Mouse (Mus musculus): ENCODE measurements around the gene Znrd1as. TPM values are rescaled to one million over a fixed set of nuclear protein-coding genes. Genes with fewer than 3 reads are reported as not detected.

The Znrd1as gene
- polyA plus RNA-seq, 2 experiments: 5.8 to 5.9 TPM

DNA sequence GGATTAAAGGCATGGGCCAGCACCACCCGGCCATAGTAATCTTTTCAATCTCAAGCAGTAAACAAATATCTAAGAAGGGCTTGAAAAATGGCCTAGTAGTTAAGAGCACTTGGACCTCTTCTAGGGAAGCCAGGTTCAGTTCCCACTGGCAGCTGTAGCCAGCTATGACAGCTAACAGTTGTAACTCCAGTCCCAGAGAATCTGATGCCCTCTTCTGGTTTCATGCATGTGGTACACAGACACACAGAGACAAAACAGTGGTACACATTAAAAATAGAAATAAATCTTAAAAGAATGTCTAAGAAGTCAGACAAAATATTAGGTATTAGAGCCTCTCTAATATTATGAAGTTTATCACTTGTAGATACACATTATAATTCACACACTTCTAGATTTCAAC lies 2.7 kb downstream of the Znrd1as start:
- Histone ChIP-seq H3K9ac (ENCODE audit: low read depth, low read length, severe bottlenecking) (no peak overlapping the region), H3K4me1 (ENCODE audit: control insufficient read depth, insufficient read depth, low read length) (peaks cover 7% of the 10 kb centered on the region), H3K4me2 (replicated peaks; ENCODE audit: low read depth, low read length, severe bottlenecking) (no peak overlapping the region), H3K27me3 (ENCODE audit: control insufficient read depth, insufficient read depth, low read length) (no peaks in the 10 kb centered on the region), H3K9me3 (ENCODE audit: control insufficient read depth, low read length) (no peaks in the 10 kb centered on the region), H3K36me3 (ENCODE audit: control insufficient read depth, insufficient read depth, low read length) (peaks cover 8% of the 10 kb centered on the region; the same call in 1 of the 2 replicates), H3K4me3 (replicated peaks; ENCODE audit: low read length) (no peak overlapping the region), H3K27ac (replicated peaks; ENCODE audit: low read depth, low read length) (no peak overlapping the region)
- ATAC-seq (ENCODE audit: low FRiP score, low read depth): no peak
- WGBS: 83% methylated on average over 1 of the region's 1 CpGs
- no peak for DNase-seq (ENCODE audit: low spot score)
- TF ChIP-seq POLR2A (IDR thresholded peaks at IDR 0.05; ENCODE audit: borderline replicate concordance, extremely low read depth, insufficient read depth, insufficient read length): no peak

DNA sequence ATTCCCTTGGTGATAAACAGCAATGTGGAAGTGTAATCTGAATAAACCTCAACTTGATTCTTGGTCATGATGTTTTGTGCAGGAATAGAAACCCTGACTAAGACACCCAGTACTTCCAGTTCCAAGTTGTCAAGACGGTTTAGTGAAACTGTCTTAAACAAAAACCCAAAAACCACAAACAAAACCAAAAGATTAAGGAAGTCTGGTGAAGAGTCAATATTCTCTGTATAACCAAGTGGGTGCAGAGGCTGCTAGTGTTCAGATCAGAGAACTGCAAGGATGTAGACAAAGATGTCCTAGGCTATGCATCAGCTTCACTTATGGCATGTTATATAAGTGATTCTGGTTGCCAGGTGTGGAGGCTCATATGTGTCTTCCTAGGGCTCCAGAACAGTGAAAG lies 8.5 kb downstream of the Znrd1as start:
- ATAC-seq (ENCODE audit: low FRiP score, low read depth): no peak
- WGBS: 81% methylated on average over 1 of the region's 1 CpGs

DNA sequence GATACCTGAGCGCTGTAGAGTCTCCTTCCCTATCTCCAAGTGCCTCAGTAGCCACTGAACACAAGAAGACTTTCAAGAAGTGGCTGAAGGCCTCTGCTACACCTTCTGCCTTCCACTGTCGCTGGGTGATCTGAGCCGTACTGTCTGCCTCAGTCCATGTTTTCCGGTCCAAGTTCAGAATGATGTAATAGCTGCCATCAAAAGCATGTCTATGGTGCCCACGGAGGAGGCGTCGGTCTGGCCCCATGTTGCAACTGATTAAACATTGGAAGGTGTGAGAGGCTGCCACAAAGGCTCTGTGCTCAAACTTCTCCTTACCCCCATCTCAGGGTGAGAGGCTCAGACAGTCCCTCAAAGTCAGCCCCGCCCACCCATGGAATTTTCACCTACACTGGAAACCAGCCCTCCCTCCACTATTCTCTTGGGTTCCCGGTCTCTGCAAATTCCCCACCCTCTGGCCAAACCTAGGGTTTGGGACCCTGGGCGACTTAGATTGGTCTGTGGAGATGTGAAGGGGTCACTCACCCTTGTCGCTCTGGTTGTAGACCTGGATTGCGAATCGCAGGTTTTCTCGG lies 12.0 kb downstream of the Znrd1as start:
- H3K9me3 ChIP-seq (ENCODE audit: control insufficient read depth, low read length): no peaks in the 10 kb centered on the region
- no peaks in the 10 kb centered on the region for H3K4me1 ChIP-seq (ENCODE audit: control insufficient read depth, insufficient read depth, low read length)
- no peak overlapping the region for H3K4me2 ChIP-seq (replicated peaks; ENCODE audit: low read depth, low read length, severe bottlenecking)
- H3K36me3 ChIP-seq (ENCODE audit: control insufficient read depth, insufficient read depth, low read length): no peaks in the 10 kb centered on the region
- no peak for TF ChIP-seq POLR2A (IDR thresholded peaks at IDR 0.05; ENCODE audit: borderline replicate concordance, extremely low read depth, insufficient read depth, insufficient read length)
- no peak for ATAC-seq (ENCODE audit: low FRiP score, low read depth)
- WGBS: 80% methylated on average over 14 of the region's 14 CpGs
- no peaks in the 10 kb centered on the region for H3K27me3 ChIP-seq (ENCODE audit: control insufficient read depth, insufficient read depth, low read length)
- no peak overlapping the region for H3K9ac ChIP-seq (ENCODE audit: low read depth, low read length, severe bottlenecking)
- H3K27ac ChIP-seq (replicated peaks; ENCODE audit: low read depth, low read length): no peak overlapping the region
- no peak for DNase-seq (ENCODE audit: low spot score)
- H3K4me3 ChIP-seq (replicated peaks; ENCODE audit: low read length): no peak overlapping the region

More for the DNA sequence above, 8.5 kb downstream of the Znrd1as start:
- Histone ChIP-seq H3K27me3 (ENCODE audit: control insufficient read depth, insufficient read depth, low read length) (no peaks in the 10 kb centered on the region), H3K9me3 (ENCODE audit: control insufficient read depth, low read length) (no peaks in the 10 kb centered on the region), H3K27ac (replicated peaks; ENCODE audit: low read depth, low read length) (no peak overlapping the region), H3K4me2 (replicated peaks; ENCODE audit: low read depth, low read length, severe bottlenecking) (no peak overlapping the region), H3K4me1 (ENCODE audit: control insufficient read depth, insufficient read depth, low read length) (no peaks in the 10 kb centered on the region), H3K36me3 (ENCODE audit: control insufficient read depth, insufficient read depth, low read length) (no peaks in the 10 kb centered on the region), H3K4me3 (replicated peaks; ENCODE audit: low read length) (no peak overlapping the region), H3K9ac (ENCODE audit: low read depth, low read length, severe bottlenecking) (no peak overlapping the region)
- no peak for DNase-seq (ENCODE audit: low spot score)
- TF ChIP-seq POLR2A (IDR thresholded peaks at IDR 0.05; ENCODE audit: borderline replicate concordance, extremely low read depth, insufficient read depth, insufficient read length): no peak

DNA sequence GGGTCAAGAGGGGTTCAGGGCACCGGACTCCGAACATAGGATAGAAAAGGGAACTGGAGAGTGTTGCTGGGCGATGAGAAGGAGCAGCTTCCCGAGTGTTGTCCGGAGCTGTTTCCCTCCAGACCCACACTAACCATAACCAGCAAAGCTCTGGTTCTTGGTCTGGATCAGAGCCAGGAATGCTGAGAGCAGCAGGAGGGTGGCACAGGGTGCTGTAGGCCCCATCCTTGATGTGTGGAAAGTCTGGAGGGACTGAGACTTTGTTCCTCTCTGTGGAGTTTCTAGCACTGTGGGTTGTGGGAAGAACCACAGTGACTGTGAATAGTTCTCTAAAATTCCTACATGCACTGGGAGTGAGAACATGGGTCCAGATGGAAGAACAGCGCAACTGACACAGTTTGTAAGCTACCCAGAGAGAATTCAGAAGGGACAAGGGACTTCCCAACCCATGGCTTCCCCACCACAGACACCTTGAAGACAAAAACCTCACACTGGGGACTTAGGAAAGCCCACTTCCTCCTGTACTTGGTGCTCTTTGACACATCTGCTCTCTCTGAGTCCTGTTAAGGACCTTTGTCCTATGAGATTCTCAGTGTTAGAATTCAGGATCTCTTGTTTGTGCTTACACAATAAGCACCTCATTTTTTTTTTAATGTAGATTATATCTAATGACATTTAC lies 12.9 kb downstream of the Znrd1as start:
- WGBS: 78% methylated on average over 6 of the region's 6 CpGs
- no peaks in the 10 kb centered on the region for H3K4me1 ChIP-seq (ENCODE audit: control insufficient read depth, insufficient read depth, low read length)
- TF ChIP-seq POLR2A (IDR thresholded peaks at IDR 0.05; ENCODE audit: borderline replicate concordance, extremely low read depth, insufficient read depth, insufficient read length): no peak
- no peak overlapping the region for H3K4me3 ChIP-seq (replicated peaks; ENCODE audit: low read length)
- no peak overlapping the region for H3K27ac ChIP-seq (replicated peaks; ENCODE audit: low read depth, low read length)
- H3K27me3 ChIP-seq (ENCODE audit: control insufficient read depth, insufficient read depth, low read length): no peaks in the 10 kb centered on the region
- no peak for ATAC-seq (ENCODE audit: low FRiP score, low read depth)
- no peak for DNase-seq (ENCODE audit: low spot score)
- H3K9me3 ChIP-seq (ENCODE audit: control insufficient read depth, low read length): no peaks in the 10 kb centered on the region
- no peaks in the 10 kb centered on the region for H3K36me3 ChIP-seq (ENCODE audit: control insufficient read depth, insufficient read depth, low read length)
- no peak overlapping the region for H3K9ac ChIP-seq (ENCODE audit: low read depth, low read length, severe bottlenecking)
- no peak overlapping the region for H3K4me2 ChIP-seq (replicated peaks; ENCODE audit: low read depth, low read length, severe bottlenecking)

DNA sequence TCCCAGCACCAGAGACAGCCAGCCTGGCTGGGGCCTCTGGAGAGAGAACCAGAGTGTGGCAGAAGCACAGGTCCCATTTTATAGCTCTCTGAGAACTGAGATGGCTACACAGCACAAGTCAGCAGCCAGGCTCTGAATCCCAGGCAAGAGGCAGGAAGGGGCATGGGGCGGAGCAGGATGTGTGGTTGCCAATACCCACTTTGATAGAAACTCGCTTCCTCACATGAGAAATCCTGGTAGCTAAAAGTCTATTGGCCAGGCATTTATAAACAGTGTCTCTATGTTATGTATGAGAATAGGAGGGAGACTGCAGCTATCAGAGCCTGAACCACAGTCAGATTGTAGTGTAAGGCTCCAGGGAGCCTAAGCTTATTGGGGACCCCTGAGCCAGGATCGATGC lies 14.4 kb downstream of the Znrd1as start:
- H3K27ac ChIP-seq (replicated peaks; ENCODE audit: low read depth, low read length): no peak overlapping the region
- DNase-seq (ENCODE audit: low spot score): no peak
- H3K4me2 ChIP-seq (replicated peaks; ENCODE audit: low read depth, low read length, severe bottlenecking): no peak overlapping the region
- 80% methylated on average over 3 of the region's 3 CpGs for WGBS
- H3K27me3 ChIP-seq (ENCODE audit: control insufficient read depth, insufficient read depth, low read length): no peaks in the 10 kb centered on the region
- no peaks in the 10 kb centered on the region for H3K36me3 ChIP-seq (ENCODE audit: control insufficient read depth, insufficient read depth, low read length)
- no peak overlapping the region for H3K4me3 ChIP-seq (replicated peaks; ENCODE audit: low read length)
- H3K9me3 ChIP-seq (ENCODE audit: control insufficient read depth, low read length): no peaks in the 10 kb centered on the region
- no peak overlapping the region for H3K9ac ChIP-seq (ENCODE audit: low read depth, low read length, severe bottlenecking)
- no peak for ATAC-seq (ENCODE audit: low FRiP score, low read depth)
- no peaks in the 10 kb centered on the region for H3K4me1 ChIP-seq (ENCODE audit: control insufficient read depth, insufficient read depth, low read length)
- TF ChIP-seq POLR2A (IDR thresholded peaks at IDR 0.05; ENCODE audit: borderline replicate concordance, extremely low read depth, insufficient read depth, insufficient read length): no peak
